Mouse (Mus musculus) T-helper 2 cell (primary cell): Measurements from ENCODE around the gene St6galnac3.

Source experiments
- in situ Hi-C: fragments of 300-600 bp; cut with MboI, MseI; formaldehyde crosslinking; loops from one replicate; pipeline ENCODE4 v1.15.1; 2025; ENCODE audit warnings: high pct_unique_total_duplicates

The St6galnac3 gene

GRCm38 (mm10) chr3:153733364-153734159, 8.6 kb upstream of the St6galnac3 start:
- in situ Hi-C loops, result no loop called here

GRCm38 (mm10) chr3:153732749-153733148, 7.8 kb upstream of the St6galnac3 start:
- in situ Hi-C loops, result no loop called here

DNA sequence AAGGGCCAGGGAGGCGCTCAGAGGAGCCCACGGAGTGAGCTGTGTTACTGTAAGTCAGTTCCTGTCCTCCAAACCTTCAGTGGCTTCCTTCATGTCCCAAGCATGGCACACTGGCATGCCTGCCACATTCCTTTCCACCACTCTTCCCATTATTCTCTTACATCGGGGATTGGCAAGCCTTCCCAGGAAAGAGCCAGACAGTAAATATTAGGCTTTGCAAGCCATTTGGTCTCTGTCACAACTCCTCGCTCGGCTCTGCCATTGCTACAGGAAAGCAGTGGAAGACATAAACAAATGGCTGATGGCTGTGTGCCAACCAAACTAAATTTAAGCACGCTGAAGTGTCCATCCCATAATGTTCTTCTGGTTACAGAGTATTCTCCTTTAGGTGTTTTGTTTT, 7.1 kb upstream of the St6galnac3 start:
- in situ Hi-C loops, result no loop called here

GRCm38 (mm10) chr3:153728577-153728976, 3.6 kb upstream of the St6galnac3 start:
- in situ Hi-C loops, result no loop called here

DNA sequence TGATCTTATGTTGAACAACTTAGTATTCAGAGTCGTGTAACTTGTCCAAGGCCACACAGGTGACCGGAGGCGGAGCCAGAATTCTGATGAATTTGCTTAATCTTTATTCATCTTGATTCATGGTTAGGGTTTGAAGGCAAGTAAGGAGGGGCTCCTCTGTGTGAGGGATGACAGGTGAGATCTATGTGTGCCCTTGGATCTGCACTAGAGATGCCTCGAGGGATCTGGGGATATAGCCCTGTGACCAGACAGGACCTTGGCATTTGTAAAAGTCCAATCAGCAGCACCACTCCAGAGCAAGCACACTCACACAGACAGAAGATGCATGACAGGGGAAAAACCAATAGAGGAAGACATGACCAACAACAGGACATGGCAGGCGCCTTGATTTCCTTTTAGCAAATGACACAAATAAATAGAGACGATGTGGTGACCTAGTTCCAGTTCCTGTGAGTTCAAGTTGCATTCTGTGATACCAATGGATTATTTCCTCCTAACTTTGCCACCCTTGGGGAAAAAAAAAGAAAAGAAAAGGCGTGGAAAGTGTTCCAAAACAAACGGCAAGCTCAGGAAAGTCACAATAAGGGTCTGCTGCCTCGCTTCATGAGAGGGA, 1.4 kb downstream of the St6galnac3 start:
- in situ Hi-C loops, result no loop called here

DNA sequence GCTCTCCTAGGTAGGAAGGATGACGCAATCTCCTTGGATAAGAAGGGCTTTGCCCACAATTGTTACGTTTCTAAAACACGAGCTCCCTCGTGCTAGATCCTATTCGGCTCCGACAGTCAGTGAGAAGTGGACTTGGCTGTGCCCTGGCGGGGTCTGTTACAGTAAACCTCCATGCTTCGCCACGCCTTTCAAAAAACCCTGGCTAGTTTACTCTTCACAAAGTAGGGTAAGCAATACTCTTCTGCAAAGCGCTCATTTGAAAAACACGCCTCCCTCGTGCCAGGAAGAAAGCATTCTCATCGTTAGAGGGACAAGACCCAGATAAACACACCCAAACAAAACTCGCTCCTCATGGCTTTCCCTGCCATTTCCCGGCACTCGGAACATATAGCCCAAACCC, 3.4 kb downstream of the St6galnac3 start:
- in situ Hi-C loops, result no loop called here

GRCm38 (mm10) chr3:153720922-153721321, 4.1 kb downstream of the St6galnac3 start:
- in situ Hi-C loops, result no loop called here

- in situ Hi-C loops, result no loop called here
Observed at GRCm38 (mm10) chr3:153720296-153720695, 4.7 kb downstream of the St6galnac3 start.

- in situ Hi-C loops, result no loop called here
Observed at GRCm38 (mm10) chr3:153719256-153719970, 5.6 kb downstream of the St6galnac3 start.

GRCm38 (mm10) chr3:153718724-153719123, 6.2 kb downstream of the St6galnac3 start:
- in situ Hi-C loops, result no loop called here

GRCm38 (mm10) chr3:153717742-153718141, 7.2 kb downstream of the St6galnac3 start:
- in situ Hi-C loops, result no loop called here

- in situ Hi-C loops, result no loop called here
Observed at GRCm38 (mm10) chr3:153715646-153716045, 9.3 kb downstream of the St6galnac3 start.

DNA sequence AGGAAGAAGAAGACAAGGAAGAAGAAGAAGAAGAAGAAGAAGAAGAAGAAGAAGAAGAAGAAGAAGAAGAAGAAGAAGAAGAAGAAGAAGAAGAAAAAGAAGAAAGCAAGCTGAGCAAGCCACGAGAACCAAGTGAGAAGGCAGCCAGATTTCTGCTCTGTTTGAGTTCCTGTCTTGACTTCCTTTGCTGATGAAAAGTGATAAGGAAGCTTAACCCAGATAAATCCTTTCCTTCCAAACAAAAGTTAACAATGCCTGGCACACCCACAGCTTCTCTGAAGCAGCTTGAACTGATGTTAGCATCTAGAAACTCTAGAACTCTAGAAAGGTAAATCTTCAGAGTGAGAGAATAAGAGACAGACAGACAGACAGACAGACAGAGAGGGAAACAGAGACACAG, 14.4 kb downstream of the St6galnac3 start:
- in situ Hi-C loops, result no loop called here

GRCm38 (mm10) chr3:153707687-153708086, 17.3 kb downstream of the St6galnac3 start:
- in situ Hi-C loops, result no loop called here

DNA sequence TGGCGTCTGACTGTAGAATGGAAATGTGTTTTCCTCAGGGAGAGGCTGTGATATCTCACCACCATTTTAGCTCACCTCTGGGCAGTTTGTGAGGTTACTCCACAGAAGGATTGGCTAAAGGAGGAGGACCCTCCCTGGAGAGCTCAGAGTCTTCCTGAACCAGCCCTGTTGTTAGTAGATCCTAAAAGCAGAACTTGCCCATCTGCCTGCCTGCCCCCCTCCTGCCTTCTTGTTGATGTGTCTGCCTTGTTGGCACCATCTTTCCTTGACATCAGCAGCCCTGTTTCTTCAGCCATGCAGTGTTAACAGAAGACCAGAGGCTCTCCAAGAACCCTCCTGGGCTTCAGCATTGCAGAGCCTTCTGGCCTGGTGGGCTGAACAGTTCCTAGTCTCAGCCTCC, 18.1 kb downstream of the St6galnac3 start:
- in situ Hi-C loops, result no loop called here

DNA sequence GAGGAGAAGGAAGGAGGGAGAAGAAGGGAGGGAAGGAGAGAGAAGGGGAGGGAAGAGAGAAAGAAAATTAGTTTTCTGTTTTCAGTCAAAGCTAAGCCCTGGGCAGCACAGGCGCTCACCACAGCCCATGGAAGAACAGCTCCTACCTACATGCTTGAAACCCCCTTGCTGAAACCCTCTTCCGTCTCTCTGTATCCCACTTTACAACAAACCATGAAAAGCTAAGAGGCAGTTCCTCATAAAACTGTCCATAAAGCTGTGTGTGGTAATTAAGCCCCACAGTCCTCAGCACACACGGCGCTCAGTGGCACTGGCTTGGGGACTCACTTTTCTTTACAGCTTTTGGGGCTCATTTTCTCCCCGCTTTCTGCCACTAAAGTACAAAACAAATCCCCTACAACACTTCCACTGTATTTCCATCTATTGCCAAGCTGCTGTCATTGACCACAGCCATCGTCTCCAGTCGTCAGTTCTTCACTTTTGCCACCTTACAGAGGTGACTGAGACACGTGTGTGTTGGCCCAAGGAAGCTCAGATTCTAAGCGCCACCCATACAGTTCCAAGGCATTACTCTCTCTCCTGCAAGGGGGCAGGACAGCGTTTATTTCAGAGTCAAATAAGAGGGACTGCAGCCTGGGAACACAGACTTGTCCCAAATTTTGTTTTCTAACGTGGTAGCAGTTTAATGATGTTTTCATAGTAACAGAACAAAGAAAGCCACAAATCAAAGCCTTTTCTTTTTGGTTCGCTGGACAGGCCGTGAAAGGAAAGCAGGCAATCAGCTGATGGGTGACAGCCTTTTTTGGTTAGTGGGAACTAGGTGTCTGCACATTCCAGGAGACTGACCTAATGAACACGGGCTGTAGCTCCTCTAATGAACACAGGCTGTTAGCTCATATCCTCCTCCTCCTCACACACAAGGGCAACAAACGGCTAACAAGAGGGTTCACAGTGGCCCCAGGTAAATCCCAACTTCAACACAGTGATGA, 22.9 kb downstream of the St6galnac3 start:
- in situ Hi-C loops, result no loop called here

- in situ Hi-C loops, result no loop called here
Observed at GRCm38 (mm10) chr3:153701172-153701571, 23.8 kb downstream of the St6galnac3 start.

DNA sequence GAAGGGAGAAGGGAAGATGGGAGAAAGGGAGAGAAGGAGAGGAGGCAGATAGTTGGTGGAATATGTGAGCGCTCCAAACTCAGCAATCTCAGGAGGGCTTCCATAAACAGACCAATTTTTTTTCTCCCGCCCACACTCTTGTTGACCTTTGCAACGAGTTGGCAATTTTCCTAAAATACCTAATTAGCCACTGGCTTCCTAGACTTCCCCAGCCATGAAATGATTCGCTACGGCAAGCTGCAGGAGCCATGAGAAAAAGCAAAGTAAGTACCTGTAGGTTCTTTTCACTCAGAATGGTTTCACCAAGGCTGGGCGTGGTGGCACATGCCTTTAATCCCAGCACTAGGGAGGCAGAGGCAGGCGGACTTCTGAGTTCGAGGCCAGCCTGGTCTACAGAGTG, 25.9 kb downstream of the St6galnac3 start:
- in situ Hi-C loops, result no loop called here

DNA sequence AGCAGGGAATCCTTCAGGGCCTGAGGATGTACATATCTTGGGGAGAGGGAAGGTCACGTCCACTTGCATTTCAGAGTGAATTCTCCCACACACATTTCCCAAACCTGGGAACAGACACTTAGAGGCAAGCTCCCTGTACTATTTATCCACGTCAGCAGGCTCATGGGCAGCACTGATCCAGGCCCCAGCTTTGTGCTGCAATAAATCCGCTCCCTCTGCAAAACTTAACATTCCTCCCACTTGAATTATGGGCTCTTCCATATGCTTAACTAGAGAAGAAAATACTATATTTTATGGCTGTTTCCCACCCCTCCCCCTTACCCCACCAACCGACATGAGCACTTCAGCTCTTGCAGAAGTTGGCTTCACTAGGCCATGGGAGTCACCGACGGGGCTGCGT, 32.0 kb downstream of the St6galnac3 start:
- in situ Hi-C loops, result no loop called here

DNA sequence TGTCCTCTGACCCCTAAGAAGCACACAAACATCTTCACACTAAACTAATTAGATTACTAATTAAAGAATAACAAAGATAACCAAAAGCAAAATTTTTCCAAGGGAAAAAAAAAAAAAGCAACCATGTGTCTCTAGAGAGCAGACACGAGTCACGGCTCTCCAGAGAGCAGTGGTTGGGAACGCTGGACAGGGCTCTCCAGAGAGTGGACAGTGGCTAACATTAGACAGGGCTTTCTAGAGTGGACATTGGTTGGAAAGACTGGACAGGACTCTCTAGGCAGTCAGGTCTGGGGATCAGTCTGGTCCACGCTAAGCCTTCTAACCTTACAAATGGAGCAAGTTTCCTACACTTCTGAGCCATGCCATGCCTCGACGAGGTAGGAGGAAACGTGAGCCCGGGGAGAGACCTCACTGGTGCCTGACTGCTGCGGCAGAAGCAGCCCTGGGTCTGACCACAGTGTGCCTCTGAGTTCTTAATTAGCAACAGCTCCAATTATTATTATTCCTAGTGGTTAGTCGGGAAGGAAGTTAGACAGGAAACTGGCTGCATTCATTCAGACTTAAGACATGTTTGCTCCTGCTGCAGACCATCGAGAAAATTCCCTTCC, 32.7 kb downstream of the St6galnac3 start:
- in situ Hi-C loops, result no loop called here

DNA sequence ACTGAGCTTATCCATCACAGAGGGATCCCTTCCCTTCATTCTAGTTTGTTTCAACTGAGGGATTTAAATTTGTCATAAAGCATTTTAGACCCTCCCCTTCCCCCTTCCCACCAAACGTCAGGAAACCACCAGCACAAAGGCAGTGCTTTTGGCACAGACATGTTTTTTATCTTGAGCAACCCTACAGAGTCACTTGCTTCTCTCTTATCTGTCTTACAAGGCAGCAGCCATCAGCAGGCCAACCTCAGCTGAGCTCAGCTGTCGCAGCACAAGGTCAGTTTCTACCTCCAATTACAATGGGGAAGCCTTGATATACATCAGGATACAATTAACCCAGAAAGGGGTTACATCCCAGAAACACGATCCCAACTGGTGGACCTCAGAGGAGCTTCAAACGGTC, 33.4 kb downstream of the St6galnac3 start:
- in situ Hi-C loops, result no loop called here
